Comparison of ENCODE assay signal across 28 mouse cellular contexts in the genomic region with DNA sequence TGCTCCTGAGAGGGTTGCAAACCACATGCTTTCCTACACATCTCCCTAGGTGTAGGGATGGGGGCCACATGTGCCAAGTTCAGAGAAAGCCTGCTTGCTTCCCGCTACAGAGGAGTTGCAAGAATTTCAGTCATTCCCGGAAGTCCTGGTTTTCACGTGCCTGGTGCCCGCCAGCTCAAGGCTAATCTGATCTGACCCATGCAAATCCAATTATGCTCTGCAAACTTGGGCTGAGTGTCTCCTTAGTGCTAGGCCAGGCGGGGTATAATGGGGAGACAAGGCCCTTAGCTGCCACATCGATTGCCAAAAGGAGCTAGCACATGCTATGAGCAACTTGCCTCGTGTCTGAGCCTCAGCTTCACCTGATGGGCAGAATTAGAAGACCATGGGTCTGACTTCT.
DNase-seq lines count a peak whose midpoint lies in the region; TF ChIP-seq lines count a peak whose summit lies in the region.
"Had no signal": no experiment of that assay in that cellular context is flagged by ENCODE, and none has a peak within 500 bp of the region (broad histone marks: within the 10 kb centered on the region; RNA-seq: fewer than 3 reads in every experiment).

No protein-coding gene starts in this region.

- 0 out of 2 replicates have a peak overlapping the region, but pooled peaks have one; percentile 36 for H3K27ac ChIP-seq in heart, embryonic 10.5 days
- H3K27ac ChIP-seq: forebrain, embryonic 15.5 days; heart, adult 2 months; hindbrain, embryonic 15.5 days; kidney, postnatal 0 days; left cerebral cortex, adult 2 months; limb, embryonic 15.5 days; liver, embryonic 14.5 days had no signal

- no peaks in the 10 kb centered on the region for H3K36me3 ChIP-seq in heart, embryonic 10.5 days
- H3K36me3 ChIP-seq: forebrain, embryonic 15.5 days; G1E; hindbrain, embryonic 15.5 days; limb, embryonic 15.5 days had no signal

- no peak for DNase-seq in heart, embryonic 10.5 days (ENCODE audit: low spot score)
- no peak for DNase-seq in heart, postnatal 25 days (ENCODE audit: low spot score)
- DNase-seq in MN1 (ENCODE audit: low spot score), result peak; percentile 81
- DNase-seq in brain, embryonic 14.5 days (ENCODE audit: low read depth), result peak; percentile 55
- peak; percentile 39 for DNase-seq in retina, adult 2 months (ENCODE audit: low read depth, low spot score)
- DNase-seq in frontal cortex, postnatal 25 days (ENCODE audit: low spot score in 2 of 2), result no peak
- no peak for DNase-seq in cerebellum, postnatal 14 days
- DNase-seq: adrenal gland, postnatal 36 days; B cell, adult 2 months; cerebellum, adult 11 months; cerebellum, adult 9-11 months; gastrocnemius, postnatal 36 days; heart, adult 2 months; heart, postnatal 36 days; kidney, adult 2 months; layer of hippocampus, adult 9-11 months; lung, embryonic 14.5 days; right cerebral cortex, adult 18-20 months; right cerebral cortex, postnatal 4 days; thymus, postnatal 14 days had no signal

- H3K27me3 ChIP-seq in heart, embryonic 10.5 days (ENCODE audit: insufficient read depth, poor library complexity, severe bottlenecking), result peaks cover 22% of the 10 kb centered on the region
- H3K27me3 ChIP-seq: forebrain, embryonic 15.5 days; hindbrain, embryonic 15.5 days had no signal

- 43% methylated on average over 7 of the region's 7 CpGs for WGBS in heart, embryonic 10.5 days

- intact Hi-C loops in heart, postnatal 25 days (cut with DNase I), result no loop called here

- TF ChIP-seq POLR2A in brain, embryonic 14.5 days (IDR thresholded peaks at IDR 0.05; ENCODE audit: borderline replicate concordance, extremely low read depth, insufficient read depth, insufficient read length, poor library complexity, severe bottlenecking), result no peak

- H3K4me3 ChIP-seq in heart, embryonic 10.5 days, result no peak overlapping the region
- H3K4me3 ChIP-seq: erythroblast, embryonic 14.5 days; forebrain, embryonic 15.5 days; heart, adult 2 months; hindbrain, embryonic 15.5 days; left cerebral cortex, adult 2 months; limb, embryonic 15.5 days had no signal

- H3K9me3 ChIP-seq in heart, embryonic 10.5 days, result no peaks in the 10 kb centered on the region
- H3K9me3 ChIP-seq: forebrain, embryonic 15.5 days; hindbrain, embryonic 15.5 days; limb, embryonic 15.5 days had no signal

- TF ChIP-seq CTCF in brain, embryonic 14.5 days (IDR thresholded peaks at IDR 0.05; ENCODE audit: borderline replicate concordance, extremely low read depth, insufficient read depth, insufficient read length), result no peak

- peaks cover 26% of the 10 kb centered on the region for H3K4me1 ChIP-seq in heart, embryonic 10.5 days
- H3K4me1 ChIP-seq: hindbrain, embryonic 15.5 days had no signal

Comparison
In these comparisons a context has a peak if more than half of its experiments do, and no peak if none do; other contexts are left out.
1. DNase-seq: peak in MN1 (single experiment), brain, embryonic 14.5 days (single experiment) and retina, adult 2 months (single experiment); none in heart, embryonic 10.5 days (single experiment), heart, postnatal 25 days (single experiment), frontal cortex, postnatal 25 days (0 of 2) and cerebellum, postnatal 14 days (0 of 2).